Mouse (Mus musculus) neural tube, embryonic 10.5 days (tissue): ENCODE results near the gene Mapk8ip3.

Experiments
- DNase-seq: peaks from one replicate; pipeline ENCODE4 v3.0.0-alpha.2; 2017; ENCODE audit warnings: low spot score; ENCODE audit errors: extremely low spot score

The Mapk8ip3 gene

DNA sequence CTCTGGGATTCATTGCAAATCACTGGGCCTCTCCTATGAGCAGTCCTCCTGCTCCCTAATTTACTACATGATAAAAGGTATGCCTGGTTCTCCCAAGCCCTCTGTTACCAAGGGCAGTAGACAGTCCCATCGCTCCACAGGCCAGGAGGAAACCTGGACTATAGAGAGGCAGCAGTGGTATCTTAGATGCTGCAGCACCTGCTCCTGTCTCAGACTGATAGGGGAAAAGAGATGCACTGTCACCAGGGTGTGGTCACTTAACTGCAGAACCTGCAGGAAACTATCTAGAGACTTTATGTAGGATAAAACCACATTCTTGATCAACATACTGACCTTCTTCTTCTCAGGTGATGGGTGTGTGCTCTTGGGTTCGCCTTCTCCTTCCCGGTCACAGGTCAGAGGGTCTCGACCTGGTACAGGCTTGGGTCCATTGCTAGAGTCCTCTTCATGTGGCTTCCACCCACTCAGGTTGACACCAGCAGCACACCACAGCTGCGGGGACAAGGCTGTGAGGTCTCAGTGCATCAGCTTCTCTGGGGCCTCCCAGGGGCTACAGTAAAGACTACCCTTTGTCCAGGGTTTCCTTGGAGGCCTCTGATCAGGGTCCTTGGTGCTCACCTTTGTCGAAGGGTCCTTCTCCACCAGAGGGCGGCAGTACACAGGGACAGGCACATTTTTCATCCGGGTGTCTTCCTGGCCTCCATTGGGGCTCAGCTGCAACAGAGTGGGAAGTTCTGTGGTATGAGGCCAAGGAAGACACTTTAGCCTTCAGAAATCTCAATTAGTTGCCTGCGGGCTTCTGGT, 33.9 kb downstream of the Mapk8ip3 start:
- no peak for DNase-seq

DNA sequence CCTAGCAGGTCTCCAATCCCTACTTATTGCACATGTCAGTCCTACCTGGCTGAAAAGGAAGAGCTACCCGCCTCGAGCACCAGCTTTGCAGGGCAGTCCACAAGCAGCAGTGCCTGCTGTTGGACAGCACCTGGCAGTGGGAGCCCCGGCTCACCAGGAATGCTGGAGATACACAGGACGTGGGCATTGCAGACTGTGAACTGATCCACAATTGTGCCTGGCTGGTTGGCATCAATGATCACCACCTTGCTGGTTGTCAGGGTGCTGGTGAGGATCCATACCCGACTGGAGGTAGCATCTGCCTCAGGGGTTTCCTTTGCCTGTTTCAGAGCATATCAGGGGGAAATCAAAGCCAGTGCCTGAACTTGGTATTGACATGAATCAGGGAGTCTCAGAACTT, 34.7 kb downstream of the Mapk8ip3 start:
- no peak for DNase-seq

DNA sequence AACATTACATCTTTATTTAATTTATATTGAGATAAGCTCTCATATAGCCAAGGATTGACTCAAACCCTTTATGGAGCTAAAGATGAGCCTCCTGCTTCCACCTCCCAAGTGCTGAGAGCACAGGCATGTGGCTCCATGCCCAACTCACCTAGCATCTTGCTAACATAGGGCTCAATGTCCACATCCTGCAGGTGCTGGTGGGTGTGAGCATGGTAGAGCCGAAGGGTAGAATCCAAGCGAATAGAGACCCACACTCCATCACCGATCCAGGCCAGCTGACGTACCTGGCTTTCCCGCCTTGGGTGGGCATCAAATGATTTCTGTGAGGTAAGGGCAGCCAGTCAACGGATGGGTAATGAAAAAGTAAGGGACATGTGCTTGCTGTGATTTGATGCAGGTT, 36.8 kb downstream of the Mapk8ip3 start:
- DNase-seq: no peak

DNA sequence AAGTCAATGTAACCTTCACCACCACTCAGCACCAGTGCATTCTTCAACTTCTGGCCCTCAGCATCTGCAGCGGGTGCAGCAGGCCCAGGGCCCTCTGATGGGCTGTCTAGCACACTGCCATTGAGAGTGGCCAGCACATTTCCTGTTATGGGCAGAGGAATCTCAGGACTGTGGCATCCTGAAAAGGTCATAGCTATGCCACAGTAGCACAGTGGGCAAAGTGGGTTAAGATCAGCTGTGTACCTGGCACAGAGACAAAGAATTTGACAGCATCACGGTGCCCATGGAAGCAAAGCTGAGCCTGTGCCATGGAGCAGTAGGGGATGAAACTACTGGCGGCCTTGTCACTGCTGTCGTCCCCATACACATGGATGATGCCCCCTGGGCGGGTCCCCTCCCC, 37.6 kb downstream of the Mapk8ip3 start:
- no peak for DNase-seq

DNA sequence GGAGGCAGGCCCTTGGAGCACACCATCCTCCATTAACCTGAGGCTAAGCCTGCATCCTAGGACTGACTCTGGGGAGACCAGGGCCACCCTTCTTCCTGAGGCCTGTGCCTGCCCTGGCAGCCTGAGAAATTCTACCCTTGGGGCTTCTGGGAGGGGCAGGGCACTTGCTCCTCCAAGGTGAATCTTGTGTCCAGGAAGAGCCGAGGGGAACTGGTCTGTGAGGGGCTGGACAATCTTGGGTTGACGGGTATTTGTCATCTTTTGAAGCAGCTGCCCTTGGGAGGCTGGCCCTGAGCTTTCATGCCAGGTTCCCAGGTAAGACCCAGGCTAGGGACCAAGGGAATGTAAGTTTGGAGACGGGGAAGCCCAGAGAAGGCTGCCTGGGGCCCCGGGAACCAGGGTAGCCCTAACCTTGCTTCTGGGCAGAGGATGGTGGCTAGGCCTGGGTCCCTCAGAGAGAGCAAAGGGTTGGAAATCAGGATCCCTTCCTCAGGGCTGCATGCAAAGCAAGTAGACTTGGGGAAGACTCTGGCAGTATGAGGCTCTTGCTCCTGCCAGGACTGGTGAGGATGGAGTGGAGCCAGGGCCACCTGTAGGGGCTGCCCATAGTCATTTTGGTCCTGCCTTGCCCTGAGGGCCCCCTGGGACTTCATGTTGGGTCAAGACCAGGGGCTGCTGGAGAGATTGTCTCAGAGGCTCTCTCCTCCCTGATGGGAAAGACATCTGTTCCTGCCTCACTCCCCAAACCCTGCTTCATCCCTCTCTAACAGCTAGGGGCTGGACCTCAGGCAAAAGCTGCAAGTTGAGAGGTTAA, 38.5 kb downstream of the Mapk8ip3 start:
- DNase-seq: no peak

DNA sequence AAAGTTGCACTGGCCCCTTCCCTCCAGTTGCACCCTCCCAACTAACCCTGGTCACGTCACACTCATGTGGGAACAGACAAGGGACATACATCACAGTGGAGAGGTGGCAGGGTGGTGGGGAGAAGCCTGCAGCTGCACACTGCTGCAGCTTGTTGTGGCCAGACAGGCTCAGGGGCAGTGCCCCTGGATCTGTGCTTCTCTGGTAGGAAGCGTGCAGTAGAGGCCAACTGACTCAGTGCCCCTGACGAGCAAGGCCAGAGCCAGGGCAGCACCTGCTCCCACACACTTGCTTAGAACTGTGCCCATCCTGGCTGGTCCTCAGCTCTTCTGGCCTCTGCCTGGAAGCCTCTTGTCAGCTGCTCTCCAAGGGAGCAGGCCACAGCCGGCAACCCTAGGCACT, 39.2 kb downstream of the Mapk8ip3 start:
- DNase-seq: no peak

DNA sequence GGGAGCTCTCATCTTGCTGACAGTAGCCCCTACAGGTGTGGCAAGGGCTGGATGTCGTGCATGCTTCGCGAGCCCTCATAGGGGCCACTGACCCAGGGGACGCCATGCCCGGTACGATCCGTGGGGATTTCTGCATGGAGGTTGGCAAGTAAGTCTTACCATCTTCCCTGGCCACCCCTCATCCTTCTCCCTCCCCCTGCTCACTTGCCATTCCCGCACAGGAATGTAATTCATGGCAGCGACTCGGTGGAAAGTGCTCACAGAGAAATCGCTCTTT, 39.8 kb downstream of the Mapk8ip3 start:
- no peak for DNase-seq

DNA sequence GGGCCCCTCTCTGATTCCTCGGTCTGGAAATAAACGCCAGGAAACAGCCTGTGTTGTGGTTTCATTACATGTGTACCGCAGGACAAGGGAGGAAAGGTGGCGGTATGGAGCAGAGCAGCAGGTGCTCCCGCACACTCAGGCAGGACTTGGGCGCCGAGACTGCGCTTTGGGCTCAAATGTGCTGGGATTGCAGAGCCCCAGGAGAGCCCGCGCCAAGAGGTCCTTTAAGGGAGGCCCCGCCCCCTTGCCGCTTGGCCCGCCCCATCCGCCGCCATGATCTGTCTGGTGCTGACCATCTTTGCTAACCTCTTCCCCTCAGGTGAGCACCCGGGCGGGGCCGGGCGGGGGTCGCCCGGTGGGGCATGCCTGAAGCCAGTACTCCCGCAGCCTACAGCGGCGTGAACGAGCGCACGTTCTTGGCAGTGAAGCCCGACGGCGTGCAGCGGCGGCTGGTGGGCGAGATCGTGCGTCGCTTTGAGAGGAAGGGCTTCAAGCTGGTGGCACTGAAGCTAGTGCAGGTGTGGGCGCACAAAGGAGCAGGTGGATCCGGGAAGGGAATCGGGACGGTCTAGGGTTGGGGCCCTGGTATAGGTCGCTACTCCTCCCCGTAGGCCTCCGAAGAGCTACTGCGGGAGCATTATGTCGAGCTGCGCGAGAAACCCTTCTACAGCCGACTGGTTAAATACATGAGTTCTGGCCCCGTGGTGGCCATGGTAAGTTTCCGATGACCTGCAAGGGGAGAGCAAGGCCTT, 40.4 kb downstream of the Mapk8ip3 start, which contains the start of gene Nme3:
Gene Nme3, plus strand, starts transcription at position 260 of the 752 bp plus-strand sequence.
- peak; percentile 78 for DNase-seq

DNA sequence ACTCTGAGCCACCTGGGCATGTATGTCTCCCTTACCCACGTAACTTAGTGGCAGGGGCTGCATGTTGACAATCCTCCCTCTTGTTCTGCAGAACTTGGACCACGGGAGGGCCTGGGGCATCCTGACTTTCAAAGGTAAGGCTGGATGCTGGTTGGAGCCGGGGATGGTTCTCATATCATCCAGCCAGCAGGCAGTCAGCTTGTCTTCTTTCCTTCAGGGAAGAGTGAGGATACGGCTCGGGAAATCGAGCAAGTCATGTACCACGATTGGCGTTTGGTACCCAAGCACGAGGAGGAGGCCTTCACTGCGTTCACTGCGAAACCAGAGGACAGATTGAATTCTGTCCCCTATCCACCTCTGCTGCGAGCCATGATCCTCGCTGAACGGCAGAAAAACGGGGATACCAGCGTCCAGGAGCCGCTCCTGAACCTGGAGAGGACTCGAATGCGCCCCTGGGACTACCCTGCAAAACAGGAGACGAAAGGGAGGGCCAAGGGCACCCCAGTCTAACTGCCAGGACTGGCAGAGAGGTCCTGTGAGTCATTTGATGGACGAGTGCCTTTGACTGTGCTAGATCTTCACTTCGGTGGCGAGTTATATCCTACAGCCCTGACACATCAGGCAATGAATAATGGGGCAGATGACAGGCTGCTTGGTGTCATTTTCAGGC, 41.1 kb downstream of the Mapk8ip3 start:
- DNase-seq: no peak

DNA sequence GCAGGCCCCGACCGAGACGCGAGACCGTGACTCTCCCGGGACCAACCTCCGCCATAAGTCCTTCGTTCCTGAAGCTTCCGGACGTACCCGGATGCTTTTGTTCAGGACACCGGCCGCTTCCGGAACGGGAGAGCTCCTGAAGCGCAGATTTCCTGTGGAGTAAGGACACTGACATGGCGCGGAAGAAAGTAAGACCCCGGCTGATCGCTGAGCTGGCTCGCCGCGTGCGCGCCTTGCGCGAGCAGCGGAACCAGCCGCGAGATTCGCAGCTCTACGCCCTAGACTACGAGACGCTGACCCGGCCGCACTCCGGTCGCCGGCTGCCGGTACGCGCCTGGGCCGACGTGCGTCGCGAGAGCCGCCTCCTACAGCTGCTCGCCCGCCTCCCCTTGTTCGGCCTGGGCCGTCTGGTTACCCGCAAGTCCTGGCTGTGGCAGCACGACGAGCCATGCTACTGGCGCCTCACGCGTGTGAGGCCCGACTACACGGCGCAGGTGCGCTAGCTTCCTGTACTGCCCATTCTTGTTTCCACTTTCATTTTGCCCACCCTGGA, 41.7 kb downstream of the Mapk8ip3 start, which contains the start of the genes Eme2 and Mrps34:
Gene Eme2, minus strand, starts transcription at position 93 of the 553 bp plus-strand sequence.
Gene Mrps34, plus strand, starts transcription at position 122 of the 553 bp plus-strand sequence.
- peak; percentile 93 for DNase-seq

DNA sequence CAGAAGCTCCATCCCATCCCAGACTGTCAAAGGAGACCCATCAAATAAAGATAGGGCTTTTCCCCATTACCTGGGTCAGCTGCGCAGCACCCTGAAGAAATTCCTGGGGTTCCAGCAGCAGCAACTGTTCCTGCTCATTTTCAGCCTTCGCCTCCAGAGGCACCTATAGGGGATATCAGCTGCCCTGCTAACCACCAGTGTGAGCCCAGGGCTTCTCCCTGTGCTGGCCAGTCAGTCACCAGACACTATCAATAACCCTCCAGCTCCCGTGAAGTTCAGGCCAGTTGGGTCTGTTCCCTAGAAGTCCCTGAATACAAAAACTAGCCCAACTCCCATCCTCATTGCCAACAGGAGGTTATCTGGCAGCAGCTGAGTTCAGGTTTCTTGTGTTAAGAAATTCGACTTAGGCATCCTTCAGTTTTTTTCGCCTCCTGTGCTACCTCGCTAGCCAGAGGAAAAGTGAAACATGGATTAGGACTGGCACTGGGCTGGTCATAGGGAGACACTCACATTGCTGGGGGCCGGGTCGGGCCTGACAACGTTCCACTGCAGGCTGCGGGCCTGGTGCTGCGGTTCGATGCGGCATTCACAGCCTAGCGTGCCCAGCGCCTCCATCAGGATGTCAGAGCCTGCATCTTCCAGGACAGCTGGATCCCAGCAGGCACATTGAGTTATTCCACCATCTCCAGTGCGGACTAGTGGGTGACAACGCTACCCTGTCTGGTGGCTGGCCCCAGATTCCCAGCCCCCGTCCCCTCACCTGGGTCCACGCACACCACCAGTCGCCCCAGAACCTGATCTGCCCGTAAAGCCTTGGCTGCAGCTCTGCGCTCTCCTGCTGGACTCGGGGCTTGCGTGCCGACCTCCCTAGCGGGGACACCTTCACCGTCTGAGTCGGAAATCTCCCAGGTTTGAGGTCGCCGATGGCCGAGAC, 42.4 kb downstream of the Mapk8ip3 start:
- DNase-seq: no peak

DNA sequence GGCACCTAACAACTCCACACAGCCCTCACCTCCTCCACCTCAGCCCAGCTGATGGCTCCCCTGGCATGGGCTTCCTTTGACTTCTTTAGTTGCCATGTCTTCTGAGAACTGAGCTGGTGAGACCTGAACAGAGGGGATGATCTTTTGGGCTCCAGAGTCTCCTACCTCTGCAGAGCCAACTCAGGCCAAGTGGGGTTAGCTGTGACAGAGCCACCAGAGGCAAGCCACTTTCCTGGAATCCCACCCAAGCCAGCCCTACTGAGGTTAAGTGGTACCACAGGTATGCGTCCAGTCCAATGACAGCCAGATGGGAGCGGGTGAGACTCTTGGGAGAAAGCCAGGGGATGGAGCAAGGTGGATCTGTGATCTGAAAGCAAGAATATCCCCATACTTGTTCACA, 43.5 kb downstream of the Mapk8ip3 start:
- no peak for DNase-seq

DNA sequence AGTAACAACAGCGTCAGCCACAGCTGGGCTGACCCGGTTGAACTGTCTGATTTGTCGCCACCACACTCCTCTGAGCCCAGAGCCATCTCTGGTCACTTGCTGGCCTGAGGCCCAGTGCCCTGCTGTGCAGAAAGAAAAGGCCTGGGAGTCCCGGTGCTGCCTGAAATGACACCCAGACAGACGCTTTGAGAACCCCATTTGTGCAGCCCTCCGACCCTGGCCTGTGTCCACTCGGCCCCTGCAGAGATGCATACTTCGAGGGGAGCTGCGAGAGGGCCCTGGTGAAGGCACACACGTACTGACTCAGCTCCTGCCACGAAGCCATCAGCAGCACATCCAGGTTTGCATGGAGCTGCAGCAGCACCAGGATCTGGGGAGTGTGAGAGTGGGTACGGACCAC, 44.0 kb downstream of the Mapk8ip3 start:
- DNase-seq: no peak

DNA sequence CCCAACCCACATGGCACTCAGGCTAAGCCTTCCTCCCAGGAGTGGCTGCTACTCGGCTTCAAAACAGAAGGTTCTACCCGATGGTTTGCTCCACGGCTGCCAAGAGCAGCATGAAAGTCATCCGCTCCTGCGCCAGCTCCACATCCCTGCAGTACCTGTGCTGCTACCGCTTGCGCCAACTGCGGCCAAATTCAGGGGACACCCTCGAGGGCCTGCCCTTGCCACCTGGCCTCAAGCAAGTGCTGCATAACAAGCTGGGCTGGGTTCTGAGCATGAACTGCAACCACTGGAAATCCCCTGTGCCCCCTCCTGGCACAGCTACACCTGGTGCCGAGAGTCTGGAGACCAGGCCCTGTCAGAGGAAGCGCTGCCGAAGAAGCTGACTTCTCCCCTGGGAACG, 45.5 kb downstream of the Mapk8ip3 start:
- DNase-seq: no peak

DNA sequence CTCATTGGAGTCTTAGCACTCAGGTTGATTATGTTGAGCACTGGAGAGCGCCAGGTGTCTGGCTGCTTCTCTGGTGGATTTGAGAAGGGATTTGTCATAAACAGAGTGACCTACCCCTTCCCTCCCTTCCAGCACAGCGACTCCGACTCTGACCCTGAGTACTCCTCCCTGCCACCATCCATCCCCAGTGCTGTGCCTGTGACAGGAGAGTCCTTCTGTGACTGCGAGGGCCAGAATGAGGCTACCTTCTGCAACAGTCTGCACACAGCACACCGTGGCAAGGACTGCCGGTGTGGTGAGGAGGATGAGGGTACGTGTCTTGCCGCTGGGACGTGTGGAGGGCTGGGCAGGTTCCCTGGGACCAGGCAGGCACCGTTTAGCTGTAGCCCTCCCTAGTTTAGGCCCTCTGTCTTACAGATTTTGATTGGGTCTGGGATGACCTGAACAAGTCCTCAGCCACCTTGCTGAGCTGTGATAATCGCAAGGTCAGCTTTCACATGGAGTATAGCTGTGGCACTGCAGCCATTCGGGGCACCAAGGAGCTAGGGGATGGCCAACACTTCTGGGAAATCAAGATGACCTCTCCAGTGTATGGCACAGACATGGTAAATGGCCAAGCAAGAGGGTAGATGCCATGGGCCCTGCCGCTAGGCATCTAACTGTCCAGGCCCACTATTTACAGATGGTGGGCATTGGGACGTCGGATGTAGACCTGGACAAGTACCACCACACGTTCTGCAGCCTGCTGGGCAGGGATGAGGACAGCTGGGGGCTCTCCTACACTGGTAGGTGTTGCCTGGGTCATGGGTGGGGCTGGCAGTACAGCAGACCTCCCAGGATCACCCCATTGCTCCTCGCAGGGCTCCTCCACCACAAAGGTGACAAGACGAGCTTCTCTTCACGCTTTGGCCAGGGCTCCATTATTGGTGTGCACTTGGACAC, 46.4 kb downstream of the Mapk8ip3 start:
- no peak for DNase-seq

DNA sequence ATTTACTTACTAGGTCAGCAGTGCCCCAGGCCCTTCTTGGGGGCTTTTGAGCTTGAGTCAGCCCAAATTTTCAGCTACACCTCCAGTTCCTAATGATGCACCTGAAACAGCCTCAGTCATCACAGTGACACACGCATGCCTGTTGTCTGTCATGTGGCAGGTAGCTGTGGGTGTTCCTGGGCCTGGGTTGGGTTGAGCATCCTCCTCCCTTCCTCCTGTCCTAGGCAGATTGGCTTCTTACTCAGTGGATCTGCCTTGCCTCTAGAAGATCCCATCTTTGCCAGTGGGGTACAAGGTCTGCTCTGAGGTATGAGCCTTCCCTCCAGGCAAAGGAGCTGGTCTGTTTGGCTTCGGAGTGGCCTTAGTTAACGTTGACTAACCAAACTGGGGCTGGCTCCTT, 47.9 kb downstream of the Mapk8ip3 start:
- DNase-seq: no peak

DNA sequence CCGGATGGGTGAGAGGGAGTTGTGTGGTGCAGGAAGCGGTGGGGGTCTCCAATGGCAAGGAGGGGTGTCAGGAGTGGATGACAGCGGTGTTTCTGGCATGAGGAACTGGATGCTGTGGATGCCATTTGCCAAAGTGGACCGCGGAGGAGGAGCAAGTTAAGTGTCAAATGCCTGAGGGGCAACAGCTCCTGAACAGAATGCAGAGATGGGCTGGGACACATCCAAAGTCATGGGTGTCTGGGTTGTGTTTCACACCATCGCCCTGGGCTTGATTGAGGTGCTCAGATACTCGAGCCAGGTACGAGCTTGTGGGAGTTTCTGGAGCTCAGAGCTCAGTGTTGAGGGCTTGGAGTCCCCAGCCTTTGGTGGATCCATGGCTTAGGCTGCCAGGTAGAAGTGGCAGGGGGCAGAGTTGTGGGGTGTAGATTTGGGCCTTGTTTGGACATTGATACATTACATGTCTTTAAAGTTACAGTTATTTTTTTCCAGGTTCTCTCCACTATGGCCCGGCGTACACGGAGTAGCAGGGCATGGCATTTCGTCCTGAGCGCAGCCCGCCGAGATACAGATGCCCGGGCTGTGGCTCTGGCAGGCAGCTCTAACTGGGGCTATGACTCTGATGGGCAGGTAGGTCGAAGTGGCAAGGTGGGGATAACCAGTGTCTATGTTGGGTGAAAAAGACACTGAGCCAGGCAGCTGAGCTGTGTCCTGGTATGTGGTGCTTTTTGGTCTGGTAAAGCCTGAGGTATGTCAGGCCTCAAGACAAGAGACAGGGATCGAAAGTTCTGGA, 49.3 kb downstream of the Mapk8ip3 start:
- DNase-seq: no peak

DNA sequence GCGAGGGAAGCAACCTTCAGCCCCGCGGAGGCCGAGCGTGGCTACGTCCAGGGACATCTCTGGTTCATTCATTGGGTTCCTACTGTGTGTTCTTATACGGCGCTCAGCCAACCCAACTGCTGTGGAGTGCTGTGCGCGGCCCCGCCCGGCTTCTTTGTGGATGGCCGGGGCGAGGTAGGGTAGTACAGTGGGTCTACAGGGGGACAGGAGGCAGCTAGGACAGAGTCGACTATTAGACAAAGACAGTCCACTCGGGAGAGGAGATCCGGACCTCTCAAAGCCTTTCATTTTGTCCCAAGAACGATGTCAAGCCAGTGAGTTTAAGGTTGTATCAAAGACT, 49.9 kb downstream of the Mapk8ip3 start:
- DNase-seq: no peak
